Mouse (Mus musculus) T-helper 2 cell (primary cell): ENCODE results near the gene Gm20388.

Experiments used
- in situ Hi-C: fragments of 300-600 bp; cut with MboI, MseI; formaldehyde crosslinking; loops from one replicate; pipeline ENCODE4 v1.15.1; 2025; ENCODE audit warnings: high pct_unique_total_duplicates

The Gm20388 gene

DNA sequence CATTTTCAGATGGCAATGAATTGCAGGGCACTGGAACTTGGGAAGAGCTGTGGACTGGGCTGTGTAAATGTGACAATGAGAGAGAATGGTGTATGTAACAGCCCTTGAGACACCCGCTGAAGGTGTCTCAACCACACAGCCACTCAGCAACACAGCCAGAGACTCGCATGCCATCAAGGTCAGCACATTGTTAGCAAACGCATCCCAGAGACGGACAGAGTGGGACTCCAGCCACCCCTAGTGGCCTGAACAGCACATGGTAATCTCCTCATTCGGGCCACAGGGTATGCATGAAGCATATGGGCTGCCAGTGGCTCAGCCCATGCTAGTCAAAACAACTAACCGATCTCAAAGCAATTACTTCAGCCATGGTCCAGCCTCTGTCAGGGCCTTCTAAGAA is 4468.6 kb downstream of the Gm20388 start:
- in situ Hi-C loops, result no loop called here

- in situ Hi-C loops, result no loop called here
These were observed 4471.6 kb downstream of the Gm20388 start for GRCm38 (mm10) chr8:124382235-124382634.

DNA sequence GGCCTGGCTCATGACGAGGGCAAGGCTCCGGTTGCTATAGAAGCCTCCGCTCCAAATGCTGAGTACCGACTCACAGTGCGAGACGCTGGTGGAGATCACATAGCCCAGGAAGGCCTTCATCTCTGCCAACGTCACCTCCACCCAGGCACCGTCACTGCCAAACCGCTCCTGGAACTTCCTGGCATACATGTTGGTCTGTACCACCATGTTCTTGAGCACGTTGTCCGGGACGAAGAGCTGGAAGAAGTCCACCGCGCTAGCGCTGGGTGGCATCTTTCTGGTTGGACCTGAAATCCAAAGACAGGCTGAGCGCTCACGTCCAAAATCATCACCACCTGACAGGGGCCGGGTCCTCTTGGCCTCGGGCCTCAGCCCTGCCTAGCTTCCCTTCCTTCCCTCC is 4473.7 kb downstream of the Gm20388 start:
- in situ Hi-C loops, result no loop called here

GRCm38 (mm10) chr8:124386225-124386899 is 4475.7 kb downstream of the Gm20388 start:
- in situ Hi-C loops, result no loop called here

- in situ Hi-C loops, result no loop called here
These were observed 4478.9 kb downstream of the Gm20388 start for GRCm38 (mm10) chr8:124389495-124389894.

- in situ Hi-C loops, result no loop called here
These were observed 4480.6 kb downstream of the Gm20388 start for GRCm38 (mm10) chr8:124391191-124391590.

- in situ Hi-C loops, result no loop called here
These were observed 4481.8 kb downstream of the Gm20388 start for GRCm38 (mm10) chr8:124392271-124393012.

DNA sequence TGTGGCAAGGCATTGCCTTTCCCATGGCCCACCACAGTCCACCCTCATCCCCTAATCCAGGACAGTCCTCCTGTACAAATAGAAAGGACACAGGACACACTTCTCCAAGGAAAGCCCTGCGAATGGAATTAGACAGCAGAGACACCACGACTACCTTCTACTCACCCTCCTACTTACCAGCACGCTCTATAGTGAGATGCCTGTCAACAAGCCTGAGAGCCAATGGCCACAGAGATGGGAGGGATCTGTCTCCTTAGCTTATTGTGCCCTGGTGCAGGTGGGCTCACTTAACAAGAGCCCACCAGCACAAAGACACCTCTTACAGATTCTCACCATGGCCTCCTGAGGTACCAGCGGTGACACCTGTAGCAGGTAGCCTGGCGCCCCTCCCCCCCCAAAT is 4482.4 kb downstream of the Gm20388 start:
- in situ Hi-C loops, result no loop called here

GRCm38 (mm10) chr8:124393927-124394326 is 4483.3 kb downstream of the Gm20388 start:
- in situ Hi-C loops, result no loop called here

- in situ Hi-C loops, result no loop called here
These were observed 4484.3 kb downstream of the Gm20388 start for GRCm38 (mm10) chr8:124394951-124395350.
